Mouse (Mus musculus): Measurements from ENCODE around the gene Atg9b.

Atg9b gene

GRCm38 (mm10) chr5:24348128-24348527, 43.8 kb downstream of the Atg9b start:
- peak; percentile 73 to 77 for DNase-seq

- no peak for DNase-seq
Measured at GRCm38 (mm10) chr5:24347186-24347875, 44.6 kb downstream of the Atg9b start.

GRCm38 (mm10) chr5:24346313-24346712, 45.6 kb downstream of the Atg9b start:
- DNase-seq: no peak

- no peak for DNase-seq
Measured at GRCm38 (mm10) chr5:24344477-24345051, 47.4 kb downstream of the Atg9b start.

- DNase-seq: no peak
Measured at GRCm38 (mm10) chr5:24343977-24344436, 47.9 kb downstream of the Atg9b start.

DNA sequence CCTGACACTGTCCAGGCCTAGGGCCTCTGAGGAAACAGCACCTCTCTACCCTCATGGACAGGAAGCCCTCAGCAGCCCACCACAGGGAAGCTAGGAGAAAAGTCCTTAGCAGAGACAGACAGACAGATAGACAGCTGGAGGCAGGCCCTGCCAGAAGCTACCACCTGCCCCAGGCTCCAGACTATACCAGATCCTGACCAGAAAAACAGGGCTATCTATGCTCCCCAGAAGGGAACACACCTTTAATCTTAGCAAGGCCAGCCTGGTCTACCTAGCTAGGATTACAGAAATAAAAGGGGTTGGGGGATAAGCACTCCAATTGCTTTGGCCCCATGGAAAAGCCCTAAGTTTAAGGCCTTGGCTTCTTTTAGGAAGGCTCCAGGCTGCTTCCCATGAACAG, 48.6 kb downstream of the Atg9b start:
- no peak for DNase-seq

DNA sequence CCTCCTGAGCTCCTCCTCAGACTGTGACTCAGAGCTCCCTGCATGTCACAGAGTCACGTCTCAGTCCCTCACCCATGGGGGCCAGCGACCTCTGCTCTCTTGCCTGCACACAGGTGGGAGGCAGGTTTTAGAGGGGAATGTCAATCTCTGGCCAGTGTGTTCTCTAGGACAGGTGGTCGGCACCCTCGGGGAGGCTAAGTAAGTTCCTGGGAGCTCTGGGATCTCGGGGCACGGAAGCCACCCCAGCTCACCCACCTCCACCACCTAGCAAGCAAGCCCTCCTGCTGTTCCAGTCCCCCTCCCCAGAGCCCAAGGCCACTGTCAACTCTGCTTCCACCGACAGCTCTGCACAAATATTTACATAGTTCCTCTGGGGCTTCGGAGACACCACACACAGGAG, 49.0 kb downstream of the Atg9b start:
- DNase-seq: no peak

DNA sequence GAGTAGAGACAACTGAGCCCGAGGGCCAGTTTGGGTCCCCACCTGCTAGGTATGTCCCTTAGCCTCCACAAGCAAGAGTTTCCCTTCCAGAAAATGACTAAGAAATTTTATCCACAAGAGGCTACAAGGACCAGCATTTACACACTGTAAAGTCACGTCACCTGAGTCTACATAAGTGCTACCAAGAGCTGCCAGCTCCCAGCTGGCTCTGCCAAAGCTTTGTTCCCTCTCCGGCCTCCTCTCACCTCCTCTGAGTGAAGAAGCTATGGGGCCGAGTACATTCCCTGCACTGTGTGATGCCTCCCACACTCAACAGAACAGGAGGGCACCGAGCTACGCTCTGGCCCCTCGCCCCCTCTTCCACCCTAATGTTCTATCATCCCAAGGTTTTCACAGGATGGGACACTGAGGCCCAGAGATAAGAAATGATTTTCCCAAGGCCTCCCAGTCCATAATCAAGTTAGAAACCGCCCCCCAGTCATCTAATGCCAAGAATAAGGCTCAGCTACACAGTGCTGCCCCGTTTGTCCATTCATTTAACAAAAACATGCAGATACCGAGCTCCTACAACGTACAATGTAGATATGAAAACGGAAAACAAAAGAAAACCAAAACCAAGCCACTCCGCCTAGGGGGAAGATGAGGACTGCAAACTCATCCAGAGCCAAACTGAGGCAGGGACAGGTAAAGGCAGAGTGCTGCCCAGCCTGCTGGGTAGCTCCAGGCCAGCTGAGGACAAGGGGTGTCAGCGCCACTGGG, 49.6 kb downstream of the Atg9b start:
- DNase-seq: no peak

DNA sequence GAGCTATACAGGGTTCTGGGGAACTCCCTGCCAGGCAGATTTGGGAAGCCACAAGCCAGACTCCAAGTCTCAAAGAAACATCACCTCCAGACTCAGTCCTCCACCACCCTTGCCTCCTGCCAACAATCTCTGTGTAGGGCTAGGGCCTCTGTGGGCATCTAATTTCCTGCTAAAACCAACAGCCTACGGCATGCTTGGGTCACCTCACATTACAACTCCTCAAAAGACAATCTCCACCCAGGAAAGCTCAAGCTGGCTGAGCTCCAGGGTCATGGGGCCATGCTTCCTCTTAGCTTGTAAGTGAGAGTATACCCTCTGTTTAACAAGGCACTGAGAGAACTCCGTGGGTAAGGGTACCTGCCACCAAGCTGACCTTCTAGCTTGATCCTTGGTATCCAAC, 54.1 kb downstream of the Atg9b start:
- no peak for DNase-seq

DNA sequence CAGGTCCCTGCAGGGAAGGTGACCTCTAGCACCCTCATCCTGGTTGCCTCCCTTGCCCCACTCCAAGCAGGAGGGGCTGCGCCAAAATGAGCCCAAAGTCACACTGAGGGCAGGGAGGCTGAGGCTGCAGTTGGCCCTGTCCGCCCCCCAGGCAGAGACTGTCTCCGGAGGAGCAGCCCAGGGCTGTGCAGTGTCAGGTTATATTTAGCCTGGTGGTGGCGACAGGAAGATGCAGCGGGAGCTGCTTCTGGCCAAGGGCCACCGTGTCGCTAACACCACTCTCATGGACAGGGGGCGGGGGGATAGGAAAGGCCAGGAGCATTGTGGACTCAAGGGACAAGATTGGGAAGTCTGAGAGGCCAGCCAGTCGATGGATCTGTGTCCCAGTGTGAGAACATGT, 54.6 kb downstream of the Atg9b start:
- DNase-seq: no peak

DNA sequence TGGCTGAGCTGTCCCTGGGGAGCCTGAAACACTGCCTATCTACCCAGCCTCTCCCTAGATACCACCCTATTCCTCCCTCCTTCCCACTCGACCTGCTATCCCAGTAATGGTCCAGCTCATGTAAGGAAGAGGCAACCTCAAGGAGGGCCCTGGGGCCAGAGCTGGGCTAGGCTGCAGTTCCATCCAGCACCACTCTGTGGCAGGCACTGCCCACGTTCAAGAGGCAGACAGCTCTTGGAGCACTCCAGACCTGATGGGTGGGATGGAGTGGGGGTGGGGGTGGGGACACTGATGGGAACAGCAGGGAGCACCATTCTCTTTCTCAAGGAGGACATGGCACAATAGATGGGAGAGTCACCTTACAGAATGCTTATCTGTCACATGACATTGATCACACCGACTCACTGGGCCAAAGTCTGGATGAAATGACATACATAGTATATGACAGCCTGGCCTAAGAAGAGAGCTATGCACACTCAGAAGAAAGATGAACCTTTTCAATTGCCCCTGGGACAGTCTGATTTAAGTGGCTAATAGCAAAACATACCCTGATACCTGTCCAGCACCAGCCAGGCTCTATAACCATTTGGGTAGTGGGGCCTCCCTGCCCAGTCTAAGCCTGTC, 55.9 kb downstream of the Atg9b start:
- DNase-seq: no peak

DNA sequence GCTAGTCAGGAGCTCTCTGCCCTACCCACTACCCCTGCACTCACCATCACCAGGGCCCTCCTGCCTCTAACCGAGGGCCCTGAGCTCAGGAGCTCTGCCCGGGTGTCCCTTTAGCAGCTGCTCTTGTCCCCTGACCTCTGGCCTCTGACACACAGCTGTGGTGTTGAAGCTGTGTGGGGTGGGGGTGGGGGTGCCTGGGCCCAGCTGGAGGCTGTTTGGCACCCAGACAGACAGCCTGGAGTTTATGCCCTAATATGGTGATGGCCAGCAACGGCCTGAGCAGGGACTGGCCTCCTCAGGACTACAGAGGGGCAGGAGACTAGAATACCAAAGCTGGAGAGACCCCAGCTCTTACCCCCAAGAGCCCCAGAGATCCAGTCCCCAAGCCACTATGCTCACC, 57.2 kb downstream of the Atg9b start:
- no peak for DNase-seq
